Mouse (Mus musculus) layer of hippocampus, adult 9-10 months (tissue): ENCODE data around the gene Krt28.

Experiments
- DNase-seq: peaks from one replicate; pipeline ENCODE4 v3.0.0; 2022; ENCODE audit warnings: low spot score

Gene Krt28

GRCm38 (mm10) chr11:99374803-99375202 lies at the start of gene Krt28:
Krt28 (minus strand) TSS chr11:99374903.
- DNase-seq, result no peak

- DNase-seq, result no peak
Measured at GRCm38 (mm10) chr11:99422159-99422558, 47.5 kb upstream of the Krt28 start, which contains the start of gene Krt12. Krt12 (minus strand) TSS chr11:99422259.

GRCm38 (mm10) chr11:99420586-99420985 lies 45.9 kb upstream of the Krt28 start:
- no peak for DNase-seq

GRCm38 (mm10) chr11:99417819-99418218 lies 43.1 kb upstream of the Krt28 start:
- no peak for DNase-seq

GRCm38 (mm10) chr11:99416902-99417301 lies 42.2 kb upstream of the Krt28 start:
- DNase-seq, result peak; percentile 45

GRCm38 (mm10) chr11:99414463-99415147 lies 39.9 kb upstream of the Krt28 start:
- DNase-seq, result no peak

- DNase-seq, result no peak
Measured at GRCm38 (mm10) chr11:99413247-99413646, 38.5 kb upstream of the Krt28 start.

GRCm38 (mm10) chr11:99406186-99406585 lies 31.5 kb upstream of the Krt28 start:
- no peak for DNase-seq

GRCm38 (mm10) chr11:99399956-99400549 lies 25.4 kb upstream of the Krt28 start:
- DNase-seq, result no peak

GRCm38 (mm10) chr11:99398832-99399231 lies 24.1 kb upstream of the Krt28 start:
- DNase-seq, result no peak

- no peak for DNase-seq
Measured at GRCm38 (mm10) chr11:99398084-99398483, 23.4 kb upstream of the Krt28 start.

- no peak for DNase-seq
Measured at GRCm38 (mm10) chr11:99396661-99397060, 22.0 kb upstream of the Krt28 start.

GRCm38 (mm10) chr11:99396034-99396433 lies 21.3 kb upstream of the Krt28 start:
- no peak for DNase-seq

- DNase-seq, result no peak
Measured at GRCm38 (mm10) chr11:99392492-99392891, 17.8 kb upstream of the Krt28 start.

GRCm38 (mm10) chr11:99391375-99391774 lies 16.7 kb upstream of the Krt28 start:
- DNase-seq, result no peak

- DNase-seq, result no peak
Measured at GRCm38 (mm10) chr11:99390866-99391265, 16.2 kb upstream of the Krt28 start.

- no peak for DNase-seq
Measured at GRCm38 (mm10) chr11:99389264-99389663, 14.6 kb upstream of the Krt28 start, which contains the start of gene Krt10. Krt10 (minus strand) TSS chr11:99389364.

- DNase-seq, result no peak
Measured at GRCm38 (mm10) chr11:99388661-99389060, 14.0 kb upstream of the Krt28 start.

GRCm38 (mm10) chr11:99385813-99386721 lies 11.4 kb upstream of the Krt28 start:
- peak; percentile 50 for DNase-seq

- DNase-seq, result peak; percentile 75
Measured at GRCm38 (mm10) chr11:99379568-99379967, 4.9 kb upstream of the Krt28 start.

GRCm38 (mm10) chr11:99369853-99370451 lies 4.8 kb downstream of the Krt28 start:
- no peak for DNase-seq

- DNase-seq, result no peak
Measured at GRCm38 (mm10) chr11:99369229-99369628, 5.5 kb downstream of the Krt28 start.
